Mouse (Mus musculus): ENCODE measurements around the gene Med13l. TPM values are rescaled to one million over a fixed set of nuclear protein-coding genes. Genes with fewer than 3 reads are reported as not detected.

The Med13l gene
- polyA plus RNA-seq, 1 experiment = 19.3 TPM

- H3K27me3 ChIP-seq (ENCODE audit: control insufficient read depth, insufficient read depth, low read length) = no peaks in the 10 kb centered on the region
- DNase-seq (ENCODE audit: low read depth in 1 of 2, low spot score in 2 of 2) = no peak
- 80% methylated on average over 7 of the region's 7 CpGs for WGBS
- H3K27ac ChIP-seq (ENCODE audit: insufficient read depth, low read length) = no peak overlapping the region
- peaks cover 9% of the 10 kb centered on the region; the same call in 1 of the 2 replicates for H3K4me1 ChIP-seq (ENCODE audit: control insufficient read depth, insufficient read depth, insufficient read length)
- no peak for TF ChIP-seq CTCF (IDR thresholded peaks at IDR 0.05; ENCODE audit: extremely low read depth, insufficient read depth, insufficient read length, insufficient replicate concordance)
- no peak for TF ChIP-seq POLR2A (IDR thresholded peaks at IDR 0.05; ENCODE audit: low read depth, low read length)
- no peaks in the 10 kb centered on the region for H3K36me3 ChIP-seq (ENCODE audit: control insufficient read depth, insufficient read depth, low read length)
- H3K4me3 ChIP-seq (ENCODE audit: extremely low read depth, insufficient read depth, insufficient read length) = no peak overlapping the region
These were observed 59.9 kb downstream of the Med13l start for GRCm38 (mm10) chr5:118620330-118620910.

GRCm38 (mm10) chr5:118621877-118622276 is 61.4 kb downstream of the Med13l start:
- Histone ChIP-seq H3K27ac (ENCODE audit: insufficient read depth, low read length) (no peak overlapping the region), H3K4me1 (ENCODE audit: control insufficient read depth, insufficient read depth, insufficient read length) (peaks cover 6% of the 10 kb centered on the region; the same call in 1 of the 2 replicates), H3K36me3 (ENCODE audit: control insufficient read depth, insufficient read depth, low read length) (no peaks in the 10 kb centered on the region), H3K27me3 (ENCODE audit: control insufficient read depth, insufficient read depth, low read length) (no peaks in the 10 kb centered on the region), H3K4me3 (ENCODE audit: extremely low read depth, insufficient read depth, insufficient read length) (no peak overlapping the region)
- TF ChIP-seq POLR2A (IDR thresholded peaks at IDR 0.05; ENCODE audit: low read depth, low read length) (no peak), CTCF (IDR thresholded peaks at IDR 0.05; ENCODE audit: extremely low read depth, insufficient read depth, insufficient read length, insufficient replicate concordance) (no peak)
- no peak for DNase-seq (ENCODE audit: low read depth in 1 of 2, low spot score in 2 of 2)
- WGBS = 78% methylated on average over 4 of the region's 4 CpGs

- H3K27ac ChIP-seq (ENCODE audit: insufficient read depth, low read length) = no peak overlapping the region
- peaks cover 5% of the 10 kb centered on the region; the same call in 1 of the 2 replicates for H3K4me1 ChIP-seq (ENCODE audit: control insufficient read depth, insufficient read depth, insufficient read length)
- WGBS = 95% methylated on average over 5 of the region's 5 CpGs
- no peak for TF ChIP-seq POLR2A (IDR thresholded peaks at IDR 0.05; ENCODE audit: low read depth, low read length)
- no peak for TF ChIP-seq CTCF (IDR thresholded peaks at IDR 0.05; ENCODE audit: extremely low read depth, insufficient read depth, insufficient read length, insufficient replicate concordance)
- no peak overlapping the region for H3K4me3 ChIP-seq (ENCODE audit: extremely low read depth, insufficient read depth, insufficient read length)
- no peak for DNase-seq (ENCODE audit: low read depth in 1 of 2, low spot score in 2 of 2)
- no peaks in the 10 kb centered on the region for H3K36me3 ChIP-seq (ENCODE audit: control insufficient read depth, insufficient read depth, low read length)
- H3K27me3 ChIP-seq (ENCODE audit: control insufficient read depth, insufficient read depth, low read length) = no peaks in the 10 kb centered on the region
These were observed 61.9 kb downstream of the Med13l start for GRCm38 (mm10) chr5:118622346-118622745.

GRCm38 (mm10) chr5:118623797-118624196 is 63.3 kb downstream of the Med13l start:
- no peaks in the 10 kb centered on the region for H3K27me3 ChIP-seq (ENCODE audit: control insufficient read depth, insufficient read depth, low read length)
- H3K4me1 ChIP-seq (ENCODE audit: control insufficient read depth, insufficient read depth, insufficient read length) = peaks cover 2% of the 10 kb centered on the region; the same call in 1 of the 2 replicates
- TF ChIP-seq CTCF (IDR thresholded peaks at IDR 0.05; ENCODE audit: extremely low read depth, insufficient read depth, insufficient read length, insufficient replicate concordance) (no peak), POLR2A (IDR thresholded peaks at IDR 0.05; ENCODE audit: low read depth, low read length) (no peak)
- DNase-seq (ENCODE audit: low read depth in 1 of 2, low spot score in 2 of 2) = no peak
- no peak overlapping the region for H3K27ac ChIP-seq (ENCODE audit: insufficient read depth, low read length)
- no peak overlapping the region for H3K4me3 ChIP-seq (ENCODE audit: extremely low read depth, insufficient read depth, insufficient read length)
- WGBS = 79% methylated on average over 5 of the region's 5 CpGs
- no peaks in the 10 kb centered on the region for H3K36me3 ChIP-seq (ENCODE audit: control insufficient read depth, insufficient read depth, low read length)

- DNase-seq (ENCODE audit: low read depth in 1 of 2, low spot score in 2 of 2) = no peak
- WGBS = 93% methylated on average over 5 of the region's 5 CpGs
- Histone ChIP-seq H3K27me3 (ENCODE audit: control insufficient read depth, insufficient read depth, low read length) (no peaks in the 10 kb centered on the region), H3K36me3 (ENCODE audit: control insufficient read depth, insufficient read depth, low read length) (no peaks in the 10 kb centered on the region), H3K27ac (ENCODE audit: insufficient read depth, low read length) (no peak overlapping the region), H3K4me3 (ENCODE audit: extremely low read depth, insufficient read depth, insufficient read length) (no peak overlapping the region), H3K4me1 (ENCODE audit: control insufficient read depth, insufficient read depth, insufficient read length) (peaks cover 2% of the 10 kb centered on the region; the same call in 1 of the 2 replicates)
- TF ChIP-seq CTCF (IDR thresholded peaks at IDR 0.05; ENCODE audit: extremely low read depth, insufficient read depth, insufficient read length, insufficient replicate concordance) (no peak), POLR2A (IDR thresholded peaks at IDR 0.05; ENCODE audit: low read depth, low read length) (no peak)
These were observed 67.2 kb downstream of the Med13l start for GRCm38 (mm10) chr5:118627630-118628029.

- no peaks in the 10 kb centered on the region for H3K36me3 ChIP-seq (ENCODE audit: control insufficient read depth, insufficient read depth, low read length)
- H3K4me3 ChIP-seq (ENCODE audit: extremely low read depth, insufficient read depth, insufficient read length) = no peak overlapping the region
- no peak for TF ChIP-seq CTCF (IDR thresholded peaks at IDR 0.05; ENCODE audit: extremely low read depth, insufficient read depth, insufficient read length, insufficient replicate concordance)
- no peak for TF ChIP-seq POLR2A (IDR thresholded peaks at IDR 0.05; ENCODE audit: low read depth, low read length)
- DNase-seq (ENCODE audit: low read depth in 1 of 2, low spot score in 2 of 2) = no peak
- H3K4me1 ChIP-seq (ENCODE audit: control insufficient read depth, insufficient read depth, insufficient read length) = peaks cover 2% of the 10 kb centered on the region; the same call in 1 of the 2 replicates
- no peak overlapping the region for H3K27ac ChIP-seq (ENCODE audit: insufficient read depth, low read length)
- WGBS = 83% methylated on average over 4 of the region's 4 CpGs
- H3K27me3 ChIP-seq (ENCODE audit: control insufficient read depth, insufficient read depth, low read length) = no peaks in the 10 kb centered on the region
These were observed 67.7 kb downstream of the Med13l start for GRCm38 (mm10) chr5:118628211-118628610.

GRCm38 (mm10) chr5:118632346-118632745 is 71.9 kb downstream of the Med13l start:
- 82% methylated on average over 8 of the region's 8 CpGs for WGBS
- Histone ChIP-seq H3K27me3 (ENCODE audit: control insufficient read depth, insufficient read depth, low read length) (no peaks in the 10 kb centered on the region), H3K27ac (ENCODE audit: insufficient read depth, low read length) (no peak overlapping the region), H3K4me3 (ENCODE audit: extremely low read depth, insufficient read depth, insufficient read length) (no peak overlapping the region), H3K36me3 (ENCODE audit: control insufficient read depth, insufficient read depth, low read length) (no peaks in the 10 kb centered on the region), H3K4me1 (ENCODE audit: control insufficient read depth, insufficient read depth, insufficient read length) (peaks cover 17% of the 10 kb centered on the region)
- no peak for TF ChIP-seq CTCF (IDR thresholded peaks at IDR 0.05; ENCODE audit: extremely low read depth, insufficient read depth, insufficient read length, insufficient replicate concordance)
- no peak for TF ChIP-seq POLR2A (IDR thresholded peaks at IDR 0.05; ENCODE audit: low read depth, low read length)
- no peak for DNase-seq (ENCODE audit: low read depth in 1 of 2, low spot score in 2 of 2)

Data from spleen, adult 2 months (tissue).